Comparison of ENCODE assay signal across 8 mouse cellular contexts in the genomic region with DNA sequence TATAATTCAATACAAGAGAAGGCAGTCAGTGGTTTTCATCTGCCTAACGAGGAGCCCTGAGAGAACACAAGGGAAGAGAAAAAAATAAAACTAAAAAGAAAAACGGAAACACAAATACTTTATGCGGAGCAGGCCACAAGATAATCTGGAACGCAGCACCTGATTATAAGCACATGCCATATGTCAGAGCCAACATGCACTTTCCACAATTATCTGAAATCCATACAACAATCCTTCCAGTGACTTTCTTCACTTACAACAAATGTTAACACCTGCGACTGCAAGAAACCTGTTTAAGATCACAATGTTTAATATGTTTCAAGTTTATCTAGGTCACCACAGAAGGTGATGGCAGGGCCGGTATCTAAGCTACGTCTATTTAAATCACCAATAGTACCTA. TPM values are rescaled to one million over a fixed set of nuclear protein-coding genes. Genes with fewer than 3 reads are reported as not detected.
DNase-seq lines count a peak whose midpoint lies in the region; ATAC-seq and TF ChIP-seq lines count a peak whose summit lies in the region.

No protein-coding gene starts in this region.

- H3K4me2 ChIP-seq in kidney, embryonic 14.5 days (replicated peaks; ENCODE audit: low read depth, low read length): peak overlapping the region; percentile 46
- peak overlapping the region; percentile 59 for H3K4me2 ChIP-seq in hindbrain, embryonic 16.5 days (ENCODE audit: low read length)
- H3K4me2 ChIP-seq in midbrain, embryonic 13.5 days (replicated peaks): peak overlapping the region; percentile 66

- H3K9me3 ChIP-seq in kidney, embryonic 14.5 days (ENCODE audit: control insufficient read depth, low read length): no peaks in the 10 kb centered on the region
- H3K9me3 ChIP-seq in hindbrain, embryonic 16.5 days (ENCODE audit: control insufficient read depth, low read length): no peaks in the 10 kb centered on the region
- H3K9me3 ChIP-seq in midbrain, embryonic 13.5 days: no peaks in the 10 kb centered on the region

- DNase-seq in kidney, adult 8-10 months: no peak
- no peak for DNase-seq in urinary bladder, adult 2 months (ENCODE audit: low spot score)
- no peak for DNase-seq in urinary bladder, postnatal 36 days (ENCODE audit: low spot score in 2 of 2)
- DNase-seq in layer of hippocampus, adult 9-10 months (ENCODE audit: low spot score): no peak

- H3K27me3 ChIP-seq in kidney, embryonic 14.5 days (ENCODE audit: control insufficient read depth, insufficient read depth, low read length): no peaks in the 10 kb centered on the region
- no peaks in the 10 kb centered on the region for H3K27me3 ChIP-seq in hindbrain, embryonic 16.5 days (replicated peaks; ENCODE audit: control insufficient read depth, insufficient read depth, low read length)
- H3K27me3 ChIP-seq in midbrain, embryonic 13.5 days: no peaks in the 10 kb centered on the region

- H3K4me3 ChIP-seq in kidney, embryonic 14.5 days (ENCODE audit: low read length): peak overlapping the region; percentile 95
- H3K4me3 ChIP-seq in cortical plate, adult 2 months (ENCODE audit: insufficient read depth, low read length): peak overlapping the region; percentile 92; the same call in 1 of the 2 replicates
- peak overlapping the region; percentile 88 for H3K4me3 ChIP-seq in hindbrain, embryonic 16.5 days (ENCODE audit: low read length)
- peak overlapping the region; percentile 90 for H3K4me3 ChIP-seq in midbrain, embryonic 13.5 days (replicated peaks)

- TF ChIP-seq POLR2A in cortical plate, adult 2 months (IDR thresholded peaks at IDR 0.05; ENCODE audit: extremely low read depth, insufficient read depth, low read length): no peak

- no peak for ATAC-seq in kidney, embryonic 14.5 days (ENCODE audit: low FRiP score, low TSS enrichment)
- no peak for ATAC-seq in hindbrain, embryonic 16.5 days
- ATAC-seq in midbrain, embryonic 13.5 days: no peak

- no peak for TF ChIP-seq CTCF in cortical plate, adult 2 months (IDR thresholded peaks at IDR 0.05; ENCODE audit: extremely low read depth, insufficient read depth, low read length)

- peaks cover 11% of the 10 kb centered on the region; the same call in 1 of the 2 replicates for H3K4me1 ChIP-seq in kidney, embryonic 14.5 days (ENCODE audit: control insufficient read depth, insufficient read depth, low read length)
- peaks cover 4% of the 10 kb centered on the region; the same call in 1 of the 2 replicates for H3K4me1 ChIP-seq in cortical plate, adult 2 months (ENCODE audit: control insufficient read depth, insufficient read depth, low read length)
- H3K4me1 ChIP-seq in hindbrain, embryonic 16.5 days (ENCODE audit: control insufficient read depth, insufficient read depth, low read depth, low read length): peaks cover 15% of the 10 kb centered on the region
- H3K4me1 ChIP-seq in midbrain, embryonic 13.5 days (replicated peaks): peaks cover 22% of the 10 kb centered on the region

- H3K27ac ChIP-seq in kidney, embryonic 14.5 days (ENCODE audit: low read depth, low read length): no peak overlapping the region
- H3K27ac ChIP-seq in cortical plate, adult 2 months (ENCODE audit: insufficient read depth, low read length): no peak overlapping the region
- H3K27ac ChIP-seq in hindbrain, embryonic 16.5 days (ENCODE audit: low read depth, low read length): no peak overlapping the region
- H3K27ac ChIP-seq in midbrain, embryonic 13.5 days: no peak overlapping the region

- WGBS in kidney, embryonic 14.5 days: 56% methylated on average over 7 of the region's 7 CpGs
- WGBS in hindbrain, embryonic 16.5 days: 54% methylated on average over 7 of the region's 7 CpGs
- WGBS in midbrain, embryonic 13.5 days: 68% methylated on average over 7 of the region's 7 CpGs

- H3K36me3 ChIP-seq in kidney, embryonic 14.5 days (ENCODE audit: control insufficient read depth, insufficient read depth, low read length): peaks cover 18% of the 10 kb centered on the region; the same call in 1 of the 2 replicates
- H3K36me3 ChIP-seq in hindbrain, embryonic 16.5 days (ENCODE audit: control insufficient read depth, insufficient read depth, low read length): 0 out of 2 replicates have a peak, but pooled peaks cover 3% of the 10 kb centered on the region
- peaks cover 9% of the 10 kb centered on the region; the same call in 1 of the 2 replicates for H3K36me3 ChIP-seq in midbrain, embryonic 13.5 days

- peak overlapping the region; percentile 92 for H3K9ac ChIP-seq in kidney, embryonic 14.5 days (ENCODE audit: low read depth, low read length)
- H3K9ac ChIP-seq in hindbrain, embryonic 16.5 days (ENCODE audit: low read depth, low read length): peak overlapping the region; percentile 97; the same call in 1 of the 2 replicates
- H3K9ac ChIP-seq in midbrain, embryonic 13.5 days (replicated peaks): peak overlapping the region; percentile 88

RNA-seq across cellular contexts. Expression of gene Asb5, which starts 0.8 kb away (rescaled TPM):
- polyA plus RNA-seq in kidney, embryonic 14.5 days (2014; fragmentation: Nextera tagmentation; extraction: Ambion mirVana): 7.0 and 9.7 TPM in 2 replicates
- polyA plus RNA-seq in cortical plate, adult 2 months (2012; rRNA removed): 2.3 and 2.5 TPM in 2 replicates
- polyA plus RNA-seq in hindbrain, embryonic 16.5 days (2015; fragmentation: Nextera tagmentation; extraction: Ambion mirVana): 6.0 and 6.2 TPM in 2 replicates
- 3.5 and 5.3 TPM in 2 replicates for polyA plus RNA-seq in midbrain, embryonic 13.5 days (2015; fragmentation: Nextera tagmentation; extraction: Ambion mirVana)
- polyA plus RNA-seq in urinary bladder, adult 2 months (2012; rRNA removed): 0.69 and 1.0 TPM in 2 replicates

RNA-seq across cellular contexts. Expression of gene Spcs3, which starts 1.2 kb away (rescaled TPM):
- 66.2 and 99.4 TPM in 2 replicates for polyA plus RNA-seq in kidney, embryonic 14.5 days (2014; fragmentation: Nextera tagmentation; extraction: Ambion mirVana)
- polyA plus RNA-seq in cortical plate, adult 2 months (2012; rRNA removed): 51.1 and 51.2 TPM in 2 replicates
- polyA plus RNA-seq in hindbrain, embryonic 16.5 days (2015; fragmentation: Nextera tagmentation; extraction: Ambion mirVana): 48.5 and 49.4 TPM in 2 replicates
- polyA plus RNA-seq in midbrain, embryonic 13.5 days (2015; fragmentation: Nextera tagmentation; extraction: Ambion mirVana): 58.4 and 61.9 TPM in 2 replicates
- 23.9 and 24.1 TPM in 2 replicates for polyA plus RNA-seq in urinary bladder, adult 2 months (2012; rRNA removed)
